Mouse (Mus musculus) heart, embryonic 10.5 days (tissue): ENCODE results near the gene Nat8f5. TPM values are rescaled to one million over a fixed set of nuclear protein-coding genes. Genes with fewer than 3 reads are reported as not detected.
"Not testable (repeated sequence)": the region's sequence is repeated elsewhere in the genome, so short reads cannot be mapped to it uniquely, and the experiment has no call there.

ENCODE experiments used
- DNase-seq: peaks from one replicate; pipeline ENCODE4 v3.0.0-alpha.2; 2017; ENCODE audit warnings: low spot score
- H3K27ac ChIP-seq: fragments of 300-500 bp; sonication (generic); 2 replicates; pipeline ENCODE4 v1.5.1; 2016; ENCODE audit warnings: mild to moderate bottlenecking
- H3K27me3 ChIP-seq: fragments of 300-500 bp; sonication (generic); 2 replicates; pipeline ENCODE4 v1.6.1; 2016; ENCODE audit warnings: mild to moderate bottlenecking; ENCODE audit not compliant: poor library complexity, insufficient read depth, severe bottlenecking
- H3K36me3 ChIP-seq: fragments of 300-500 bp; sonication (generic); 2 replicates; pipeline ENCODE4 v1.6.1; 2016; ENCODE audit warnings: mild to moderate bottlenecking, moderate library complexity
- H3K4me1 ChIP-seq: fragments of 300-500 bp; sonication (generic); 2 replicates; pipeline ENCODE4 v1.6.1; 2016; ENCODE audit warnings: mild to moderate bottlenecking
- H3K4me3 ChIP-seq: fragments of 300-500 bp; sonication (generic); 2 replicates; pipeline ENCODE4 v1.5.1; 2016; ENCODE audit warnings: mild to moderate bottlenecking, moderate library complexity
- H3K9me3 ChIP-seq: fragments of 300-500 bp; sonication (generic); 2 replicates; pipeline ENCODE4 v1.6.1; 2016; ENCODE audit warnings: mild to moderate bottlenecking, moderate library complexity
- WGBS: fragments of 180-500 bp; shearing (Covaris S2); methylation state at CpG from one replicate; pipeline ENCODE4 v1.1.7; 2016; 5-methylcytosine and 5-hydroxymethylcytosine counted together
- polyA plus RNA-seq: library from polyadenylated mRNA; unstranded; fragments of >200 nt; fragmentation: Nextera tagmentation; extraction: Ambion mirVana; gene quantifications from 2 replicates; pipeline ENCODE4 v1.2.1, GENCODE M21; 2016

Nat8f5 gene
- not detected in 2 replicates for polyA plus RNA-seq

DNA sequence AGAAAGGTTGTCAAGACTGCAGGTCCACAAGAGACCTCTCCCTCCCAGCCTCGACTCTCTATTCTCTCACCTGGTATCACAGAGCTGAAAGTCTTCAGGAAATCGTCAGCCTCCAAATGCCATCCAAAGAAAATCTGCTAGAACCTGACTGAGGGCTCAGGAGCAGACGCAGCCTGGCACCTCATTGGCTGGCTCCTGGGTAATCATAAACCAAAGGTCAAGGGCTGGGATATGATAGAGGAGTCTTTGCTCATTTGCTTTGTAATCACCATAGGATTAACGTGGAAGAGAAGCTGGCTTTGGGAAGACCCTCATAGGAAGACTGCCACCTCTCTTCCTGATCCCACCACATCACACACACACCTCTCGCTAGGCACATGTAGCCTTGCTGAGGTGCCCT, at the start of gene Nat8f5, which contains the start of gene Nat8f6:
Gene Nat8f5 (minus strand): TSS at position 136 of the 400 bp plus-strand sequence.
Gene Nat8f6 (minus strand): TSS at position 118 of the 400 bp plus-strand sequence.
- Histone ChIP-seq H3K4me3 (no peak within 1 kb of the TSS), H3K4me1 (no peaks in the 10 kb centered on the region), H3K9me3 (no peaks in the 10 kb centered on the region), H3K27ac (no peak within 1 kb of the TSS), H3K27me3 (no peaks in the 10 kb centered on the region), H3K36me3 (no peaks in the 10 kb centered on the region)
- WGBS = 80% methylated on average over 5 of the region's 5 CpGs
- no peak for DNase-seq

DNA sequence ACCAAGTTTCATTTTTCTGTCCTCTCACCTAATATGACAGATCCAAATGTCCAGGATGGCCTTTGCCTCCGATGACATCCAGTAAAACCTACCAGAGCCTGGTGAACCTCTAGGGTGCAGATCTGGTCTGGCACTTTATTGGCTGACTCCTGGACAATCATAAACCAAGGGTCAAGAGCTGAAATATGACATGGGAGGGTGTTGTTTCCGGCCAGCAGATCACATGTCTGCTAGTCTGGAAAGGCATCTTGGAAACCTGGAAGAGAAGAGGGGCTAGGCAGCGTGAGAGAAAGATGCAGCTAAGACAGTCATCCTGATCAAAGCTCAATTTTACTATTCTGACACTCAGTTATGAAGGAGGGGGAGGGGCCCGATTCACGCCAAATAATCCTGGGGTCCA, 48.2 kb upstream of the Nat8f5 start, which contains the start of gene Nat8f2:
Gene Nat8f2 (minus strand): TSS at position 153 of the 400 bp plus-strand sequence.
- not testable (repeated sequence) for H3K4me3 ChIP-seq, DNase-seq
- WGBS = 88% methylated on average over 5 of the region's 5 CpGs

GRCm38 (mm10) chr6:85867726-85868690, 47.2 kb upstream of the Nat8f5 start:
- H3K36me3 ChIP-seq = no peaks in the 10 kb centered on the region
- WGBS = 77% methylated on average over 8 of the region's 8 CpGs
- H3K27me3 ChIP-seq = no peaks in the 10 kb centered on the region
- no peak overlapping the region for H3K27ac ChIP-seq
- no peak for DNase-seq
- no peaks in the 10 kb centered on the region for H3K4me1 ChIP-seq
- H3K9me3 ChIP-seq = no peaks in the 10 kb centered on the region
- H3K4me3 ChIP-seq = no peak overlapping the region

More for the DNA sequence above, 48.2 kb upstream of the Nat8f5 start, which contains the start of gene Nat8f2:
- not testable (repeated sequence) for H3K4me1 ChIP-seq, H3K36me3 ChIP-seq, H3K9me3 ChIP-seq, H3K27me3 ChIP-seq, H3K27ac ChIP-seq

DNA sequence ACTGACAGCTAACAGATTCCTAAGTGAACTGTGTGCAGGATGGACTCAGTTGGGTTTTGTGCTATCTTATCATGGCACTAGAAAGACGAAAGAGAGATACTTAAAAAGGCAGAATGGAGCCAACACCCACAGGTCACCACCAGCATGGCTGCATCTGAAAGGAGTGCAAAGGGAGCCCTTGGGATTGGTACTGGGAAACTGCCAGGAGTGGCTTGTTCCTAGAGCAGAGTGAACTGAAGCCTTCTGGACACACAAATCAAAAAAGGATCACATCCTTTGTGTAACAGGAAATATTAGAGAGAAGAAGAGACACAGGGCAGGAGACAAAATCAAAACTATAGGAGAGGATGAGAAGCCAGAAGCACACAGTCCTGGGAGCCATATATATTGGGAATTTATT, 46.2 kb upstream of the Nat8f5 start:
- not testable (repeated sequence) for H3K27ac ChIP-seq, H3K9me3 ChIP-seq, H3K27me3 ChIP-seq, H3K4me3 ChIP-seq, DNase-seq, H3K4me1 ChIP-seq, H3K36me3 ChIP-seq
- WGBS = 42% methylated on average over 1 of the region's 1 CpGs

- H3K9me3 ChIP-seq, H3K4me1 ChIP-seq, H3K4me3 ChIP-seq, H3K36me3 ChIP-seq, H3K27me3 ChIP-seq, DNase-seq, H3K27ac ChIP-seq: not testable (repeated sequence)
- WGBS = 77% methylated on average over 3 of the region's 3 CpGs
Measured at GRCm38 (mm10) chr6:85866166-85866565, 45.4 kb upstream of the Nat8f5 start.

DNA sequence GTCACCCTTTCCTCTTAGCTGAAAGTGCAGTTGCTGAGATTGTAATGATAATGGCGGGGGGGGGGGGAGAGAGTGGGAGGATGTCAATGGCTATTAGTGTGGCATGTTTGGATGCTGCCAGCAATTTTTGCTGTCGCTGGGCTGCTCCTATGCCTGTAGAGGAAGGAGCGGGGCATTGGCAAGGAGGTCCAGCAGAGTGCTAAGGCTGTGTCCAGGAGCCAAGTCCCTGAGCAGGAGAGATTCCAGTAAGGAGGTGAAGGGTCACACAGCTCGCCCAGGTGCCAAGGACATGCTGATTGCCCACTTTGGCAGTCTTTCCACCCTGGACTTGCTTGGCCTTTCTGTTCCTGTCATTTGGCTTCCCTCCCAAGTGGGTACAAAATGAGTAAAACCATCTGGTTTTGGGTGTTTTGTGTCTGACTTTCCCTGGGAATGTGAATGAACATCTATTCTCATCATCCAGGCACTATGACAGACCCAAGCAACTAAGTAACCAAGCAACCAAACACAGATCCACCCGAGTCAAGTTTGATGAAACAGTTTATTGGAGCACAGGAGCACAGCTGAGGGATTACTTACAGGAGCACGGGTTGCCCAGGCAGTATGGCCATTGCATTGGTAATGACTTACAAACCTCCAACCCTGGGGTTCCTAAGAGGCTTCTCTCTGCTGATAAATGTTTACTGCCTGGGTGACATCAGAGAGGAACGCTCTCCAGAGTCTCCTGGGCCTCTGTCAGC, 44.3 kb upstream of the Nat8f5 start:
- H3K4me3 ChIP-seq, H3K9me3 ChIP-seq, H3K27ac ChIP-seq, H3K27me3 ChIP-seq, H3K4me1 ChIP-seq, H3K36me3 ChIP-seq, DNase-seq: not testable (repeated sequence)
- WGBS = 65% methylated on average over 6 of the region's 7 CpGs

DNA sequence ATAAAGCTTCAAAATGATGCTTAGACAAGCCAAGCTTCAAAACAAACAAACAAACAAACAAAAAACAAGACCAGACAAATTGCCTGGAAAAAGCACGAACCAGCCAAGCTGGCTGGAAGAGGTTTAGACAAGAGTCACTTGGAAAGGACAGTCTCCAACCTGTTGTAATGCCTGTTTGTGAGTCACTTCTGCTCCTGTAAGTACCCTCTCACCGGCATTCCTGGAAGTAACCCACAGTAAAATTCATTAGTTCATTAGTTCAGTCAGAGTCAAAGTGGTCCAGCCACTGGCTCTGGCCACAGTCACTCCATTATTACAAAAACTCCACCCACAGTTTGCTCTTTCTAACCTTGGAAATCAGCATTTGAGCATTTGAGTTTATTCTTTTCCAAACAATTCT, 43.1 kb upstream of the Nat8f5 start:
- Histone ChIP-seq H3K9me3 (no peaks in the 10 kb centered on the region), H3K36me3 (no peaks in the 10 kb centered on the region), H3K4me1 (no peaks in the 10 kb centered on the region), H3K4me3 (no peak overlapping the region), H3K27me3 (no peaks in the 10 kb centered on the region), H3K27ac (no peak overlapping the region)
- DNase-seq = no peak
- 82% methylated on average over 2 of the region's 2 CpGs for WGBS

GRCm38 (mm10) chr6:85863136-85863535, 42.4 kb upstream of the Nat8f5 start:
- no peak overlapping the region for H3K4me3 ChIP-seq
- no peaks in the 10 kb centered on the region for H3K36me3 ChIP-seq
- WGBS = 89% methylated on average over 2 of the region's 2 CpGs
- no peak for DNase-seq
- H3K4me1 ChIP-seq = no peaks in the 10 kb centered on the region
- H3K9me3 ChIP-seq = no peaks in the 10 kb centered on the region
- H3K27me3 ChIP-seq = no peaks in the 10 kb centered on the region
- H3K27ac ChIP-seq = no peak overlapping the region

DNA sequence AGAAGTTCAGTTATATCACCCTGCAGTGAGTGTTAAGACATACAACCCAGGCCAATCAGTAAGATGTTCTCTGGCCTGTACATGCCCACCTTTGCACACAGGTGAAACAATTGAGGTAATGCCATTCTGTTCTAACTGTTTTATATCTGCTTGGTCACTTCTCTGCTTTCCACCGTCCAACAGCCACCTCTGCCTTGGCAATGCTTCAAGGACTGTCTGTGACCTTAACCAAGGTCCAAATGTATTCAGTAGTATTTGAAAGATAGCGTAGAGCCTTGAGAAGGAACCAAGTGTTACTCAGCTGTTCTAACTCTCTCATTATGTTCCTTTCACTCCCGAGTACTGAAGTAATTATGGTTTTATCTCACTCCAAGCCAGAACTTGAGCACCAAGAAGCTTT, 41.8 kb upstream of the Nat8f5 start:
- no peaks in the 10 kb centered on the region for H3K36me3 ChIP-seq
- no peaks in the 10 kb centered on the region for H3K27me3 ChIP-seq
- H3K27ac ChIP-seq = no peak overlapping the region
- 83% methylated on average over 3 of the region's 3 CpGs for WGBS
- no peaks in the 10 kb centered on the region for H3K4me1 ChIP-seq
- no peaks in the 10 kb centered on the region for H3K9me3 ChIP-seq
- no peak overlapping the region for H3K4me3 ChIP-seq
- no peak for DNase-seq

DNA sequence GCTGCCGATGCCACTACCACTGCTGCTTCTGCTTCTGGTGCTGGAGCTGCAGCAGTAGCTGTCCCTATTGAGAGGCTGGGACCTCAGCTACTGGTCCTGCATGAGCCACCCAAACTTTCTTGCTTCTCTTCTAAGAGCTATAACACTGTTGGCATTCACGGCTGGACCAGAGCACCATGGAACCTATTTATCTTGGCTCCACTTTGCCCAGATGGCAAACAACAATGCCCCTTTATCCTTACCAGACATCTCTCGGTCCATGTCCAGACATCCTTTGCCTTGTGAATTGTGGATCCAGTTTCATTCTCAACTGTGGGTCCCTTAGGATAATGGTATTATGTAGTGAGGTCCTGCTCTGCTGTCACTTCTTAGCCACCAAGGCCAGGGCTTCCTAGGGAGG, 40.5 kb upstream of the Nat8f5 start:
- H3K4me3 ChIP-seq = no peak overlapping the region
- no peak for DNase-seq
- no peak overlapping the region for H3K27ac ChIP-seq
- H3K27me3 ChIP-seq = no peaks in the 10 kb centered on the region
- no peaks in the 10 kb centered on the region for H3K4me1 ChIP-seq
- WGBS = 89% methylated on average over 3 of the region's 3 CpGs
- no peaks in the 10 kb centered on the region for H3K9me3 ChIP-seq
- H3K36me3 ChIP-seq = no peaks in the 10 kb centered on the region

DNA sequence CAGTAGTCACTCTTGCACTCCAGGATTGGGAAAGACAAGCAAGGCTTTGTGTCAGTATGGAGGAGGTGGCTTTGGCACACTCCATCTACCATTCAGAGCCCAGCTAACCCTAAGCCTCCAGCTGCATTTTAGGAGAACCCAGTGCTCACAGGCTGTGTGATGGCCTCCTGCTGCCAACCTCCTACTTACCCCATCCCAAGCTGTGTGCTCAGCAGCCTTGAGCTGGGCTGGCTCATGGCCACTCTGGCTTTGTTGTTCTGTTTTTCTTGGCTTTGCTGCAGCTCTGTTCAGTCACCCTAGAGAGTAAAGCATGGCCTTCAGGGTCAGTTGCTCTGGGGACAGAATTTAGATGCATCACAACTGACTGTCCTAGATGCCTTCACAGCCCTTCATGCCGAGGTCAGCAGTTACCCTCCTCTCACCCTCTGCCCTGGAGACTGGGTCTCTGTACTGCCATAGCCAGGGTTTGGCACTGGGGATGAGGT, 35.5 kb upstream of the Nat8f5 start:
- WGBS = 68% methylated on average over 1 of the region's 1 CpGs
- Histone ChIP-seq H3K27ac (no peak overlapping the region), H3K9me3 (no peaks in the 10 kb centered on the region), H3K36me3 (no peaks in the 10 kb centered on the region), H3K27me3 (no peaks in the 10 kb centered on the region), H3K4me3 (no peak overlapping the region), H3K4me1 (no peaks in the 10 kb centered on the region)
- no peak for DNase-seq

GRCm38 (mm10) chr6:85853481-85853880, 32.7 kb upstream of the Nat8f5 start:
- Histone ChIP-seq H3K27me3 (no peaks in the 10 kb centered on the region), H3K9me3 (no peaks in the 10 kb centered on the region), H3K4me3 (no peak overlapping the region), H3K4me1 (no peaks in the 10 kb centered on the region), H3K27ac (no peak overlapping the region), H3K36me3 (no peaks in the 10 kb centered on the region)
- WGBS = 72% methylated on average over 3 of the region's 3 CpGs
- no peak for DNase-seq
